Comparison of ENCODE assay signal across 21 mouse cellular contexts in the genomic region with DNA sequence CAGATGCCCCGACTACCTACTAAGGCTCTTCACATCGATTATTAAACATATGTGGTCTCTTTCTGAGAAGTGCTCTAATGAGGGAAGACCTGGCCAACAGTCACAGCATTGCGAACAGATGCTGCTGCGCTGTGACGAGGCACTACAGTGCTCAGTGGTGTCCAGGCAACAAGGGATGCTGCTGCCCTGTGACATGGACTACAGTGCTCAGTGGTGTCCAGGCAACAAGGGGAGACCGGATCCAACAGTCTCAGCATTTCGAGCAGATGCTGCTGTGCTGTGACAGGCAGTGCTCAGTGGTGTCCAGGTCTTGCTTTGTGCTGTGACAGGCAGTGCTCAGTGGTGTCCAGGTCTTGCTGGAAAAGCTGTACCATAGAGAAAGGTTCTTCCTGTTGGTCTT. TPM values are rescaled to one million over a fixed set of nuclear protein-coding genes. Genes with fewer than 3 reads are reported as not detected.
DNase-seq lines count a peak whose midpoint lies in the region; ATAC-seq lines count a peak whose summit lies in the region.
"Had no signal": no experiment of that assay in that cellular context is flagged by ENCODE, and none has a peak within 500 bp of the region (broad histone marks: within the 10 kb centered on the region; RNA-seq: fewer than 3 reads in every experiment).

No protein-coding gene starts in this region.

- no peaks in the 10 kb centered on the region for H3K9me3 ChIP-seq in forebrain, embryonic 14.5 days (replicated peaks; ENCODE audit: control insufficient read depth, low read length)
- no peaks in the 10 kb centered on the region for H3K9me3 ChIP-seq in forebrain, embryonic 10.5 days
- no peaks in the 10 kb centered on the region for H3K9me3 ChIP-seq in megakaryocyte, embryonic 14.5 days
- H3K9me3 ChIP-seq in hindbrain, embryonic 13.5 days = no peaks in the 10 kb centered on the region
- no peaks in the 10 kb centered on the region for H3K9me3 ChIP-seq in midbrain, embryonic 14.5 days (ENCODE audit: control insufficient read depth, low read length)
- H3K9me3 ChIP-seq: embryonic facial prominence, embryonic 12.5 days; heart, embryonic 13.5 days had no signal

- no peak overlapping the region for H3K27ac ChIP-seq in forebrain, embryonic 14.5 days (ENCODE audit: low read depth, low read length)
- no peak overlapping the region for H3K27ac ChIP-seq in forebrain, embryonic 10.5 days
- H3K27ac ChIP-seq in hindbrain, embryonic 13.5 days = no peak overlapping the region
- H3K27ac ChIP-seq in midbrain, embryonic 14.5 days (replicated peaks; ENCODE audit: low read depth, low read length) = no peak overlapping the region
- H3K27ac ChIP-seq: embryonic facial prominence, embryonic 12.5 days; gastrocnemius, adult 2 months; heart, embryonic 13.5 days had no signal

- H3K4me1 ChIP-seq in forebrain, embryonic 14.5 days (ENCODE audit: control insufficient read depth, insufficient read depth, low read length) = no peaks in the 10 kb centered on the region
- H3K4me1 ChIP-seq in forebrain, embryonic 10.5 days = peaks cover 7% of the 10 kb centered on the region; the same call in 1 of the 2 replicates
- H3K4me1 ChIP-seq in megakaryocyte, embryonic 14.5 days = no peaks in the 10 kb centered on the region; the same call in 1 of the 2 replicates
- H3K4me1 ChIP-seq in hindbrain, embryonic 13.5 days (replicated peaks) = no peaks in the 10 kb centered on the region
- no peaks in the 10 kb centered on the region for H3K4me1 ChIP-seq in midbrain, embryonic 14.5 days (ENCODE audit: control insufficient read depth, insufficient read depth, low read length)
- H3K4me1 ChIP-seq: embryonic facial prominence, embryonic 12.5 days had no signal

- H3K4me3 ChIP-seq in forebrain, embryonic 14.5 days (ENCODE audit: low read depth, low read length) = no peak overlapping the region
- H3K4me3 ChIP-seq in forebrain, embryonic 10.5 days = no peak overlapping the region
- H3K4me3 ChIP-seq in megakaryocyte, embryonic 14.5 days (replicated peaks) = peak overlapping the region; percentile 4
- no peak overlapping the region for H3K4me3 ChIP-seq in hindbrain, embryonic 13.5 days
- H3K4me3 ChIP-seq in midbrain, embryonic 14.5 days (replicated peaks; ENCODE audit: low read depth, low read length) = no peak overlapping the region
- H3K4me3 ChIP-seq: embryonic facial prominence, embryonic 12.5 days; gastrocnemius, adult 2 months; heart, embryonic 13.5 days had no signal

- H3K4me2 ChIP-seq in forebrain, embryonic 14.5 days (ENCODE audit: low read length) = no peak overlapping the region
- H3K4me2 ChIP-seq in hindbrain, embryonic 13.5 days = no peak overlapping the region
- no peak overlapping the region for H3K4me2 ChIP-seq in midbrain, embryonic 14.5 days (ENCODE audit: low read length)
- H3K4me2 ChIP-seq: embryonic facial prominence, embryonic 12.5 days; heart, embryonic 13.5 days had no signal

- no peak for DNase-seq in forebrain, embryonic 14.5 days (ENCODE audit: low spot score)
- no peak for DNase-seq in forebrain, embryonic 10.5 days (ENCODE audit: extremely low spot score, low spot score)
- peak; percentile 3 for DNase-seq in midbrain, embryonic 14.5 days
- DNase-seq in thymus, postnatal 10 days (ENCODE audit: low spot score in 2 of 2) = no peak
- no peak for DNase-seq in yolk sac, embryonic 10.5 days (ENCODE audit: low spot score)
- DNase-seq: adrenal gland, postnatal 10 days; cerebellum, adult 8-10 months; gastrocnemius, adult 2 months; heart, postnatal 36 days; kidney, adult 8-10 months; kidney, postnatal 36 days; layer of hippocampus, postnatal 36 days; lung, adult 2 months; lung, postnatal 36 days; right cerebral cortex, adult 18-20 months; thymus, adult 18-20 months had no signal

- H3K9ac ChIP-seq in forebrain, embryonic 14.5 days (ENCODE audit: low read length) = no peak overlapping the region
- H3K9ac ChIP-seq in hindbrain, embryonic 13.5 days = no peak overlapping the region
- H3K9ac ChIP-seq in midbrain, embryonic 14.5 days (replicated peaks; ENCODE audit: low read length) = no peak overlapping the region
- H3K9ac ChIP-seq: embryonic facial prominence, embryonic 12.5 days; heart, embryonic 13.5 days had no signal

- peak; percentile 26; the same call in 1 of the 2 replicates for ATAC-seq in forebrain, embryonic 14.5 days
- no peak for ATAC-seq in megakaryocyte, adult 5-6 weeks (ENCODE audit: poor library complexity, severe bottlenecking)
- ATAC-seq in hindbrain, embryonic 13.5 days (ENCODE audit: low FRiP score) = peak; percentile 64; the same call in 1 of the 2 replicates
- no peak for ATAC-seq in midbrain, embryonic 14.5 days (ENCODE audit: low FRiP score, low TSS enrichment)

- no peaks in the 10 kb centered on the region for H3K36me3 ChIP-seq in forebrain, embryonic 14.5 days (ENCODE audit: control insufficient read depth, insufficient read depth, low read length)
- H3K36me3 ChIP-seq in forebrain, embryonic 10.5 days (replicated peaks) = no peaks in the 10 kb centered on the region
- no peaks in the 10 kb centered on the region for H3K36me3 ChIP-seq in megakaryocyte, embryonic 14.5 days (replicated peaks; ENCODE audit: low read length)
- no peaks in the 10 kb centered on the region for H3K36me3 ChIP-seq in hindbrain, embryonic 13.5 days
- H3K36me3 ChIP-seq in midbrain, embryonic 14.5 days (ENCODE audit: control insufficient read depth, insufficient read depth, low read length) = no peaks in the 10 kb centered on the region
- H3K36me3 ChIP-seq: embryonic facial prominence, embryonic 12.5 days; heart, embryonic 13.5 days had no signal

- H3K27me3 ChIP-seq in forebrain, embryonic 14.5 days (replicated peaks; ENCODE audit: control insufficient read depth, insufficient read depth, low read length) = no peaks in the 10 kb centered on the region
- H3K27me3 ChIP-seq in forebrain, embryonic 10.5 days (ENCODE audit: poor library complexity, severe bottlenecking) = no peaks in the 10 kb centered on the region
- H3K27me3 ChIP-seq in megakaryocyte, embryonic 14.5 days (replicated peaks) = peaks cover 6% of the 10 kb centered on the region
- 0 out of 2 replicates have a peak, but pooled peaks cover 7% of the 10 kb centered on the region for H3K27me3 ChIP-seq in hindbrain, embryonic 13.5 days
- H3K27me3 ChIP-seq in midbrain, embryonic 14.5 days (ENCODE audit: control insufficient read depth, insufficient read depth, low read length) = no peaks in the 10 kb centered on the region
- H3K27me3 ChIP-seq: embryonic facial prominence, embryonic 12.5 days; heart, embryonic 13.5 days had no signal

- WGBS in forebrain, embryonic 14.5 days = 84% methylated on average over 7 of the region's 7 CpGs
- 87% methylated on average over 7 of the region's 7 CpGs for WGBS in forebrain, embryonic 10.5 days
- WGBS in hindbrain, embryonic 13.5 days = 70% methylated on average over 7 of the region's 7 CpGs
- WGBS in midbrain, embryonic 14.5 days = 80% methylated on average over 7 of the region's 7 CpGs

RNA-seq across cellular contexts. Expression of a gene that starts 29.6 kb away (rescaled TPM):
- polyA plus RNA-seq in forebrain, embryonic 14.5 days (2014; fragmentation: Nextera tagmentation; extraction: Ambion mirVana) = 13.6 and 14.9 TPM in 2 replicates
- 11.6 and 12.0 TPM in 2 replicates for polyA plus RNA-seq in forebrain, embryonic 10.5 days (2016; fragmentation: Nextera tagmentation; extraction: Ambion mirVana)
- polyA plus RNA-seq in megakaryocyte, embryonic 14.5 days (2012; ENCODE audit: insufficient read depth, low replicate concordance) = 0.58 and 1.6 TPM in 2 replicates
- total RNA-seq in megakaryocyte, adult 5-6 weeks (2015) = 37.5 and 41.4 TPM in 2 replicates
- total RNA-seq in megakaryocyte, adult 5-6 weeks (2017) = 36.8 and 40.8 TPM in 2 replicates
- polyA plus RNA-seq in hindbrain, embryonic 13.5 days (2015; fragmentation: Nextera tagmentation; extraction: Ambion mirVana) = 8.1 and 9.2 TPM in 2 replicates
- polyA plus RNA-seq in midbrain, embryonic 14.5 days (2014; fragmentation: Nextera tagmentation; extraction: Ambion mirVana) = 7.7 and 7.8 TPM in 2 replicates

Comparison
In these comparisons a context has a peak if more than half of its experiments do, and no peak if none do; other contexts are left out.
1. ATAC-seq: peak in forebrain, embryonic 14.5 days (single experiment) and hindbrain, embryonic 13.5 days (single experiment); none in megakaryocyte, adult 5-6 weeks (single experiment) and midbrain, embryonic 14.5 days (single experiment).